Mouse (Mus musculus) lung, postnatal 4 days (tissue): ENCODE results near the gene Gcm2.

Experiments
- DNase-seq, 2 experiments: peaks; one replicate each; pipeline ENCODE4 v3.0.0; 2021

Gcm2 gene

GRCm38 (mm10) chr13:41079421-41079780 is 31.4 kb downstream of the Gcm2 start, which contains the start of gene Mak:
TSS of gene Mak (minus strand) at chr13:41079706.
- peak; percentile 72 to 77 for DNase-seq

GRCm38 (mm10) chr13:41078690-41079420 is 32.0 kb downstream of the Gcm2 start:
- DNase-seq, result no peak

- no peak for DNase-seq
These were observed 32.9 kb downstream of the Gcm2 start for GRCm38 (mm10) chr13:41077921-41078320.

GRCm38 (mm10) chr13:41073819-41074218 is 37.0 kb downstream of the Gcm2 start:
- DNase-seq, result no peak

GRCm38 (mm10) chr13:41071617-41072016 is 39.2 kb downstream of the Gcm2 start:
- DNase-seq, result no peak

GRCm38 (mm10) chr13:41067618-41068017 is 43.2 kb downstream of the Gcm2 start:
- no peak for DNase-seq

GRCm38 (mm10) chr13:41051965-41052364 is 58.9 kb downstream of the Gcm2 start:
- no peak for DNase-seq
